Mouse (Mus musculus) embryonic facial prominence, embryonic 14.5 days (tissue): ENCODE measurements around the gene Tmem131l. TPM values are rescaled to one million over a fixed set of nuclear protein-coding genes. Genes with fewer than 3 reads are reported as not detected.

ENCODE experiments used
- ATAC-seq: fragments of 200-750 bp; cut with Nextera tagmentation; 2 replicates; pipeline ENCODE4 v1.8.0; 2017; ENCODE audit warnings: low read depth, moderate number of reproducible peaks, moderate TSS enrichment
- DNase-seq: peaks from one replicate; pipeline ENCODE4 v3.0.0-alpha.2; 2015; ENCODE audit warnings: low spot score
- H3K27ac ChIP-seq: fragments of 300-500 bp; sonication (generic); replicated peaks from 2 replicates; pipeline ENCODE4 v1.5.1; 2014; ENCODE audit warnings: low read depth, mild to moderate bottlenecking, low read length, moderate library complexity
- H3K27me3 ChIP-seq: fragments of 300-500 bp; sonication (generic); replicated peaks from 2 replicates; pipeline ENCODE4 v1.6.1; 2014; ENCODE audit warnings: low read length; ENCODE audit not compliant: control insufficient read depth, insufficient read depth
- H3K36me3 ChIP-seq: fragments of 300-500 bp; sonication (generic); 2 replicates; pipeline ENCODE4 v1.6.1; 2014; ENCODE audit warnings: low read length, mixed read lengths; ENCODE audit not compliant: control insufficient read depth, insufficient read depth
- H3K4me1 ChIP-seq: fragments of 300-500 bp; sonication (generic); 2 replicates; pipeline ENCODE4 v1.6.1; 2014; ENCODE audit warnings: antibody characterized with exemption, low read length; ENCODE audit not compliant: control insufficient read depth, insufficient read depth
- H3K4me2 ChIP-seq: fragments of 300-500 bp; sonication (generic); 2 replicates; pipeline ENCODE4 v1.6.1; 2014; ENCODE audit warnings: low read depth, mild to moderate bottlenecking, low read length, moderate library complexity, mixed read lengths
- H3K4me3 ChIP-seq: fragments of 300-500 bp; sonication (generic); 2 replicates; pipeline ENCODE4 v1.5.1; 2014; ENCODE audit warnings: low read depth, mild to moderate bottlenecking, low read length
- H3K9ac ChIP-seq: fragments of 300-500 bp; sonication (generic); 2 replicates; pipeline ENCODE4 v1.6.1; 2014; ENCODE audit warnings: low read depth, mild to moderate bottlenecking, low read length, moderate library complexity, mixed read lengths
- H3K9me3 ChIP-seq: fragments of 300-500 bp; sonication (generic); 2 replicates; pipeline ENCODE4 v1.6.1; 2016; ENCODE audit warnings: low read length; ENCODE audit not compliant: control insufficient read depth
- WGBS: fragments of 180-500 bp; shearing (Covaris S2); extraction: QIAGEN DNeasy Blood & Tissue Kit; methylation state at CpG from one replicate; pipeline ENCODE4 v1.1.7; 2014; 5-methylcytosine and 5-hydroxymethylcytosine counted together
- polyA plus RNA-seq: library from polyadenylated mRNA; unstranded; fragments of >200 nt; fragmentation: Nextera tagmentation; extraction: Ambion mirVana; gene quantifications from 2 replicates; pipeline ENCODE4 v1.2.1, GENCODE M21; 2014

Tmem131l gene
- polyA plus RNA-seq, 1 experiment from 2014 or later, result 46.5 TPM

- peak overlapping the region; percentile 89 for H3K27ac ChIP-seq
- no peaks in the 10 kb centered on the region for H3K27me3 ChIP-seq
- peak overlapping the region; percentile 90 for H3K4me3 ChIP-seq
- H3K9ac ChIP-seq, result peak overlapping the region; percentile 93
- peak overlapping the region; percentile 99 for H3K4me2 ChIP-seq
- H3K36me3 ChIP-seq, result peaks cover 8% of the 10 kb centered on the region; the same call in 1 of the 2 replicates
- peaks cover 13% of the 10 kb centered on the region for H3K4me1 ChIP-seq
- WGBS, result under 1% methylated on average over 42 of the region's 42 CpGs
- DNase-seq (peak; percentile 42), ATAC-seq (peak; percentile 3; the same call in 1 of the 2 replicates)
- no peaks in the 10 kb centered on the region for H3K9me3 ChIP-seq
Observed at GRCm38 (mm10) chr3:84038981-84039645, 862 bp downstream of the Tmem131l start.

GRCm38 (mm10) chr3:84038126-84038525 lies 1.8 kb downstream of the Tmem131l start:
- Histone ChIP-seq H3K4me3 (peak overlapping the region; percentile 90), H3K4me2 (peak overlapping the region; percentile 99), H3K27ac (no peak overlapping the region; the same call in 1 of the 2 replicates), H3K9ac (peak overlapping the region; percentile 93), H3K4me1 (peaks cover 16% of the 10 kb centered on the region), H3K36me3 (peaks cover 17% of the 10 kb centered on the region; the same call in 1 of the 2 replicates), H3K27me3 (no peaks in the 10 kb centered on the region), H3K9me3 (no peaks in the 10 kb centered on the region)
- ATAC-seq, result no peak
- WGBS, result 33% methylated on average over 1 of the region's 1 CpGs
- DNase-seq, result no peak

GRCm38 (mm10) chr3:84037536-84037935 lies 2.4 kb downstream of the Tmem131l start:
- H3K9ac ChIP-seq, result no peak overlapping the region
- H3K27me3 ChIP-seq, result no peaks in the 10 kb centered on the region
- H3K4me2 ChIP-seq, result peak overlapping the region; percentile 99
- no peak overlapping the region for H3K27ac ChIP-seq
- peak overlapping the region; percentile 90 for H3K4me3 ChIP-seq
- H3K4me1 ChIP-seq, result peaks cover 16% of the 10 kb centered on the region
- ATAC-seq (no peak), DNase-seq (no peak)
- H3K36me3 ChIP-seq, result peaks cover 20% of the 10 kb centered on the region; the same call in 1 of the 2 replicates
- H3K9me3 ChIP-seq, result no peaks in the 10 kb centered on the region
- WGBS, result 89% methylated on average over 3 of the region's 3 CpGs

- WGBS, result 94% methylated on average over 4 of the region's 4 CpGs
- DNase-seq, result no peak
- no peak for ATAC-seq
Observed at GRCm38 (mm10) chr3:84036866-84037265, 3.1 kb downstream of the Tmem131l start.

GRCm38 (mm10) chr3:84035728-84036364 lies 4.1 kb downstream of the Tmem131l start:
- Histone ChIP-seq H3K9me3 (no peaks in the 10 kb centered on the region), H3K4me2 (no peak overlapping the region), H3K9ac (no peak overlapping the region), H3K4me1 (peaks cover 16% of the 10 kb centered on the region), H3K4me3 (no peak overlapping the region), H3K36me3 (peaks cover 29% of the 10 kb centered on the region), H3K27me3 (no peaks in the 10 kb centered on the region), H3K27ac (no peak overlapping the region)
- 89% methylated on average over 6 of the region's 6 CpGs for WGBS
- DNase-seq (no peak), ATAC-seq (no peak)

More at GRCm38 (mm10) chr3:84036866-84037265, 3.1 kb downstream of the Tmem131l start:
- peaks cover 16% of the 10 kb centered on the region for H3K4me1 ChIP-seq
- no peak overlapping the region for H3K27ac ChIP-seq
- H3K9me3 ChIP-seq, result no peaks in the 10 kb centered on the region
- H3K4me3 ChIP-seq, result no peak overlapping the region
- no peaks in the 10 kb centered on the region for H3K27me3 ChIP-seq
- H3K36me3 ChIP-seq, result peaks cover 20% of the 10 kb centered on the region; the same call in 1 of the 2 replicates
- H3K9ac ChIP-seq, result no peak overlapping the region
- H3K4me2 ChIP-seq, result no peak overlapping the region

- no peaks in the 10 kb centered on the region for H3K9me3 ChIP-seq
- 75% methylated on average over 5 of the region's 5 CpGs for WGBS
- no peak for ATAC-seq
- DNase-seq, result no peak
- H3K4me2 ChIP-seq, result no peak overlapping the region
- H3K27ac ChIP-seq, result no peak overlapping the region
- peaks cover 16% of the 10 kb centered on the region for H3K4me1 ChIP-seq
- H3K36me3 ChIP-seq, result peaks cover 40% of the 10 kb centered on the region
- H3K9ac ChIP-seq, result no peak overlapping the region
- no peak overlapping the region for H3K4me3 ChIP-seq
- H3K27me3 ChIP-seq, result no peaks in the 10 kb centered on the region
Observed at GRCm38 (mm10) chr3:84034115-84034780, 5.7 kb downstream of the Tmem131l start.

- H3K4me3 ChIP-seq, result no peak overlapping the region
- peaks cover 50% of the 10 kb centered on the region for H3K36me3 ChIP-seq
- peaks cover 13% of the 10 kb centered on the region for H3K4me1 ChIP-seq
- no peak overlapping the region for H3K9ac ChIP-seq
- H3K27ac ChIP-seq, result no peak overlapping the region
- ATAC-seq (no peak; the same call in 1 of the 2 replicates), DNase-seq (no peak)
- no peaks in the 10 kb centered on the region for H3K27me3 ChIP-seq
- no peak overlapping the region for H3K4me2 ChIP-seq
- H3K9me3 ChIP-seq, result no peaks in the 10 kb centered on the region
- WGBS, result 70% methylated on average over 10 of the region's 10 CpGs
Observed at GRCm38 (mm10) chr3:84032933-84033730, 6.8 kb downstream of the Tmem131l start.

- 91% methylated on average over 5 of the region's 5 CpGs for WGBS
- no peak overlapping the region for H3K4me2 ChIP-seq
- H3K36me3 ChIP-seq, result peaks cover 49% of the 10 kb centered on the region
- no peak overlapping the region for H3K9ac ChIP-seq
- H3K4me1 ChIP-seq, result peaks cover 6% of the 10 kb centered on the region
- no peak overlapping the region for H3K4me3 ChIP-seq
- DNase-seq (no peak), ATAC-seq (no peak)
- H3K9me3 ChIP-seq, result no peaks in the 10 kb centered on the region
- H3K27me3 ChIP-seq, result no peaks in the 10 kb centered on the region
- no peak overlapping the region for H3K27ac ChIP-seq
Observed at GRCm38 (mm10) chr3:84032419-84032818, 7.6 kb downstream of the Tmem131l start.
